Mouse (Mus musculus) cortical plate, adult 2 months (tissue): ENCODE measurements around the gene Trnau1ap.

Experiments used
- CTCF ChIP-seq: fragments of 200-500 bp; IDR thresholded peaks from 2 replicates; pipeline ENCODE4 v1.5.1; 2011; ENCODE audit warnings: mild to moderate bottlenecking, control low read depth, low read length; ENCODE audit not compliant: insufficient read depth; ENCODE audit errors: extremely low read depth
- POLR2A ChIP-seq: fragments of 200-500 bp; IDR thresholded peaks from 2 replicates; pipeline ENCODE4 v1.6.1; 2011; ENCODE audit warnings: mild to moderate bottlenecking, low read length, control low read depth; ENCODE audit not compliant: insufficient read depth; ENCODE audit errors: extremely low read depth

DNA sequence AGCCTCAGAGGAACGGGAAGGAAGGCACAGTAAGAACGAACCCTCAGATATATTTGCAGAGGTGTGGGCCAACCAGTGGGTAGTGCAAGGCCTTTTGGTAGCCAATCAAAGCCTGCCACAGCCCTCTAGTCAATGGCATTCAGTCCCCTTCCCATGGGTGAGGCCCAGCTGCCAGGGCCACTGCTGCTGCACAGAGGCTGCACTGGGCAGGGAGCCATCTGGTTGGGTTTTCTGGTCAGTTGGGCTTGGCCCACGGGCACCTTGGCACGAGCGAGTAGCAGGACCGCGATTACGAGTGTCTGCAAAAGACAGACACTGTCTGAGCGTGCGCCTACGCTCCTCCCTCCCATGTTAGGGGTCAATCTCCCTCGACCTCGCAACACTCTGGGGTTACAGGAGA is 9.6 kb upstream of the Trnau1ap start:
- no peak for TF ChIP-seq CTCF
- no peak for TF ChIP-seq POLR2A
